Mouse (Mus musculus) MN1 (cell line): ENCODE data around the gene Ginm1.
A peak's percentile ranks its signal among the peaks of the same experiment; 100 is the strongest.
"Not testable (repeated sequence)": the region's sequence is repeated elsewhere in the genome, so short reads cannot be mapped to it uniquely, and the experiment has no call there.

Experiments
- DNase-seq: peaks from one replicate; pipeline ENCODE4 v3.0.0-alpha.2; 2016; ENCODE audit warnings: low spot score

Ginm1 gene

GRCm38 (mm10) chr10:7809937-7810336 is 17.3 kb upstream of the Ginm1 start:
- DNase-seq: peak; percentile 85

DNA sequence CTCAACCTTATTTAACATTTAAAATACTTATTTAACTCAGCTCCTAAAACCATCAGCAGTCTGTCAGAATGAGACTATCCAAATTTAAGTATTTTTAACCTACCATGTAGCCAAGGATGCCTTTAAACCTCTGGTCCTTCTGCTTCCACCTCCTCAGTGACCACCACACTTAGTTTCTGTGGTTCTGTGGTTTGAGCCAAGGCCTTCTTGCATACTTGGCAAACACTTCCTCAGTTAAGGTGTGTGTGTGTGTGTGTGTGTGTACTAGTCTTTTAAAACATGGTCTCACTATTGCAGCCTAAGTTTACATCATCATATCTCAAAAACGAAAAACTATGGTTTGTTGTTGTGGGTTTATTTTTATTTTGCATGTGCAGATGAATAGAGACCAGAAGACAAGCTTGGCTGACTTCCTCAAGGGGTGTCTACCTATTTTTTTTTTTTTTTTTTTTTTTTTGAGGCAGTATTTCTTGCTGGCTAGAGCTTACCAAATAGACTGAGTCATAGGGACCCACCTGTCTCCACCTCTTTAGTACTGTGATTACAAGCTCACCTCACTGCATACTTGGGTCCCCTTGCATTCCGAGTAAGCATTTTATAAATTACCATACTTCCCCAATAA is 10.0 kb upstream of the Ginm1 start:
- DNase-seq: no peak

DNA sequence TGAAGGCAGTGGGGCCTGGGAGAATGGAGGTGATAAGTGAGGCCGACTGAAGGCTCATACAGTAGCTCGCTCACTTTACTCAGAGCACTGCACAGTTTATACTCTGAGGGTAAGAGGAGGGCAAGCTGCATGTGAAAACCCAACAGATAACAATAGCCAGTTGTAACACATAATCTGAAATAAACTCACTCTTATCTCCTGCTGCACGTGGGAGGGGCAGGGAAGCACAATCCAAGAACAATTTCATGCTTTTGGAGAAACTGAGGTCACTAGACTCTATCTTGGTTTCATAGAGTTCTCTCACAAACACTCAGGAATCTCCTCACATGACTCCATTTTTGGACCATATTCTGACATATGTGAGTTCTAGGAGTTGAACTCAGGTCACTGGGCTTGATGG is 8.6 kb upstream of the Ginm1 start:
- DNase-seq: no peak

- no peak for DNase-seq
Observed at GRCm38 (mm10) chr10:7792254-7792750, 322 bp downstream of the Ginm1 start.

- DNase-seq: no peak
Observed at GRCm38 (mm10) chr10:7787319-7787718, 5.3 kb downstream of the Ginm1 start.

DNA sequence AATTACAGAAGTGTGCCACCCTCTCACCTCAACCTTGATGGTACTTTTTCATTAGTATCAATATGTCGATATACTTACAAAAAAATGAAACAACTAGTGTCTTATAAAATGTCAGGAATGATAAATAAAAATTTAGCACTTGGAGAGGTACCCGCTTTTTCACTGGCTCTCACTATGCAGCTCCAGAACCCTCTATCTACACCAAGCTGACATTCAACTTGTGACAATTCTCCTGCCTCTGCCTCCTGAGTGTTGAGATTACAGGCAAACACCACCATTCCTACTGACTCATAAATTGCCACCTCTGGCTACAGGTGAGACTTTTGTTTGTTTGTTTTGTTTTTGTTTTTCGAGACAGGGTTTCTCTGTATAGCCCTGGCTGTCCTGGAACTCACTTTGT is 11.4 kb downstream of the Ginm1 start:
- no peak for DNase-seq

- peak; percentile 97 for DNase-seq
Observed at GRCm38 (mm10) chr10:7780238-7781176, 12.1 kb downstream of the Ginm1 start.

DNA sequence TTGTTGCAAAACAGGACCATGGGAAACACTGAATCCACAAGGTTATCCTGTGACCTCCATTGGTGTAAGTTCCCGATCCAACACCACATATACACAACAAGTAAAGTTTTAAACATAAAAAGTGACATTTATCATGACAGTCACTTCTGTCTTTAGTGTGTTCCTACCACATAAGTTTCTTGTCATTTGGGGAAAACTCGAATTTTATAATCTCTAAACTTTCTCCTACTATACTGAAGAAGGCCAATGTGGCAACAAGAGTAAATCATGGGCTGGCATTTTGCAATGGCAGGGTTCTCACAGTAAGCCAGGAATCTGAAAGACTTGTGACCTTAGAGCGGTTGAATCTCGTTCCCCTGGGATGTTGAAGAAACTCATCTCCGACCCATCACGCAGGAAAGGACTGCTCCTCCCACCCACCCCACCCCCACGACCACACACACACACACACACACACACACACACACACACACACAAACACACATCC is 12.8 kb downstream of the Ginm1 start:
- DNase-seq: no peak

GRCm38 (mm10) chr10:7778361-7778760 is 14.3 kb downstream of the Ginm1 start:
- no peak for DNase-seq

DNA sequence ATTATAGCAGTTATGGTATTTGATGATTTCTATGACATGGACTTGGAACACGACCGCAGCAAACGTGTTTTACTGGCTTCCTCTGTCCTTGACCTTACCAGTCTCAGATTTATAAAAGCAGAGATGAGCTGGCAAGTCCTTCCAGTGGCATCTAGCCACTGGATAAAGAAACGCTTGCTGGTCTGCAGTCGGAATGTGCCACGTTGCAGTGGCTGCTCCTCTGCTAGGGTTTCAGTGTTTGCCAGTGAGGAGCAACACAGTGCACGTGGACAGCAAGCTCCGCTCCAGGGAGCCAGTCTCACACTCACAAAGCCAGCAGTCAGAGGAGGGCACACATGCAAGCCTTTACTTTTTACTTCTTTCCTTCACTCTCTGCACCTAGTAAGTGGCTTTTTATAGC is 17.2 kb downstream of the Ginm1 start:
- no peak for DNase-seq

DNA sequence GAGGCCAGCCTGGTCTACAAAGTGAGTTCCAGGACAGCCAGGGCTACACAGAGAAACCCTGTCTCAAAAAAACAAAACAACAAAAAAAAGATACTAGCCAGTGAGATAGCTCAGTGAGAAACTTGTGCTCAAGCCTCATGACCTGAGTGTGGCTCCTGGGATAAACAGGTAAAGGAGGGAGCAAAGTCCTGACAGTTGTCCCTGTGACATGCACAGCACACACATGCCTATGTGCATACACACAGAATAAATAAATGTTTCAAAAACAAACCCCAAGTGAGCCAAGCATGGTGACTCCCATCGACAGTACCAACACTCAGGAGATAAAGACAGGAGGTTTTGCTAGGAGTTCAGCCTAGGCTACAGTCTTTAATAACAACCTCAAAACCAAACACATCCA is 19.9 kb downstream of the Ginm1 start:
- no peak for DNase-seq

GRCm38 (mm10) chr10:7772346-7772745 is 20.3 kb downstream of the Ginm1 start:
- DNase-seq: no peak

DNA sequence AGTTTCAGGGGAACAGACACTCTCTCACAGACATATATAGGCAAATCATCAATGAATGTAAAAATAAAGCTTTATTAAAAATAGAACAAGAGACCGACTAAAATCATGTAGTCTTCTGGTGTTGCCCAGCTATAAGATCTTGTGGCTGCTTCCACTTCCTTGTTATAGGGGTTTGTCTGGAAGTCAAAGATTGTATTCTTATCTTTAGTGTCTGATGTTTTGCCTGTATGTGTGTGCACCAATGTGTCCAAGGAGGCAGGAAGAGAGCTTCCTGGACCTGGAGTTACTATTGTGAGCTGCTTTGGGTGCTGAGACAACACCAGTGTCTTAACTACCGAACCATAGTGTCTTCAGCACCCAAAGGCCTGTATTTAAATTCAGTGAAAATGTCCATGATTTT is 35.1 kb downstream of the Ginm1 start:
- DNase-seq: no peak

DNA sequence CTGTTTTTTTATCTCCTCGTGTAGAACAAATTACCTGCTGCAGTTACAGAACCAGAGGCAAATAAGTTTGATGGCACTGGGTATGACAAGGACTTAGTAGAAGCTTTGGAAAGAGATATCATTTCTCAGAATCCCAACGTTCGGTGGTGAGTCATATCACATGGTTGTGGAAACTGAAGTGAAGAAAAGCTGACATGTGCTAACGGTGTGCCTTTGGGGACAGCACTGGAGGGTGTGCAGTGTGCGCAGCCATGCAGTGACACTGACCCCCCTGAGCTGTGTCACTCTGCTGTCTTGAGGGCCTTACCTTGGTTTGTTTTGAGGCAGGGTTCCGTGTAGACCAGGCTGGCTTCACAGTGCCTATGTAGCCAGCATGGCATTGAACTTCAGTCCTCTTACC is 43.9 kb downstream of the Ginm1 start:
- no peak for DNase-seq

DNA sequence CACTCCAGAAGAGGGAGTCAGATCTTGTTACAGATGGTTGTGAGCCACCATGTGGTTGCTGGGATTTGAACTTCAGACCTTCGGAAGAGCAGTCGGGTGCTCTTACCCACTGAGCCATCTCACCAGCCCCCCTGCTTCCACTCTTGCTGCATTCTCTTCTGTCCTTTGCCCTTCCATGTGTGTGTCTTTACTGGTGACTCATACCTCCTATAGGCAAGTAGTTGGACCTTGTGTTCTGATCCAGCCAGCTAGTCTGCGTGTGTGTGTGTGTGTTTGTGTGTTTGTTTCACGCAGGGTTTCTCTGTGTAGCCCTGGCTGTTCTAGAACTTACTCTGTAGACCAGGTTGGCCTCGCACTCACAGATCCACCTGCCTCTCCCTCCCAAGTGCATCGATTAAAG is 47.1 kb downstream of the Ginm1 start:
- DNase-seq: not testable (repeated sequence)

GRCm38 (mm10) chr10:7737914-7738313 is 54.7 kb downstream of the Ginm1 start:
- DNase-seq: no peak

- DNase-seq: no peak
Observed at GRCm38 (mm10) chr10:7737122-7737521, 55.5 kb downstream of the Ginm1 start.

DNA sequence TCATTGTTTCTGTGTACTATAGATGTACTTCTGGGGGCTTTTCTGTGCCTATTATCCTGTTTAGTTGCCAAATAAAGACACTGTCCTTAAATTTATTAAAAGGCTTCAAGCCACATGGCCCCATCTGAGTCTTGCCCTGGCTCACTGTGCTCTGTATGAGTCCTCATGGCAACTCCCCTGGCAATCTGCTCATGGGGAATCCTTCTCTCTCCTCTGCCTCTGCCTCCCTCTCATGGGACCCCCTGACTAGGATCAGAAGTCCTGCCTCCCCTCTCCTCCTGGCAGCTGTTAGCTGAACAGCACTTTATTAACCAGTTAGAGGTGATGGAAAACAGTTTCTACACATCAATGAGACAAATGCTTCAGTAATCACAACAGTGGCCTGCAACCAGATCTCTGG is 61.0 kb downstream of the Ginm1 start:
- DNase-seq: peak; percentile 60

- DNase-seq: peak; percentile 35
Observed at GRCm38 (mm10) chr10:7727011-7727410, 65.6 kb downstream of the Ginm1 start.

- DNase-seq: peak; percentile 47
Observed at GRCm38 (mm10) chr10:7726501-7726812, 66.2 kb downstream of the Ginm1 start.

GRCm38 (mm10) chr10:7725751-7726500 is 66.7 kb downstream of the Ginm1 start, which contains the start of gene Katna1:
Gene Katna1 (plus strand): TSS chr10:7726000.
- peak; percentile 98 for DNase-seq
